Mouse (Mus musculus) E14TG2a.4 (cell line): ENCODE data around the gene Pias4.

ENCODE experiments used
- CTCF ChIP-seq: conservative IDR thresholded peaks from 2 replicates; pipeline ENCODE4 v1.5.1; 2014; ENCODE audit warnings: low read length
- NANOG ChIP-seq: IDR thresholded peaks from 2 replicates; pipeline ENCODE4 v1.6.1; 2014; ENCODE audit warnings: borderline replicate concordance, low read length, mixed read lengths
- POU5F1 ChIP-seq: IDR thresholded peaks from 2 replicates; pipeline ENCODE4 v1.6.1; 2014; ENCODE audit warnings: low read length, borderline replicate concordance

DNA sequence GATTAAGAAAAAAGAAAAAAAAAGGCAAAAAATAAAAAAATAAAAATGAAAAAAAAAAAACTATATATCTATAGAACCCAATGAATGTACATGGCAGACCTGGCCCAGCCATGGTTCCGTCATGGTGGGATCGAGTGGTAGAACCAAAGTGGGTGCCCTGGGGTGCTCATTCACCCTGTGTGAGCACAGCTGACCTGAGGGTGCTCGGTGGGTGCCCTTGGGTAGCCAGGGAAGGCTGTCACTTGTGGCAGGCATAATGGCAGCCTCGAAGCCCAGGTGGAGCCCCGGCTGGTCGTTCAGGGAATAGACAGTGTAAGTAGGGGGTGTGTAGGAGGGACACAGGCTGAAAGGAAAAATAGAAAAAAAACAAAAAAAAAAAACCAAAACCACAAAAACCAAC lies 16.5 kb downstream of the Pias4 start:
- TF ChIP-seq CTCF (no peak), POU5F1 (no peak), NANOG (no peak)
